Mouse (Mus musculus) kidney, postnatal 4 days (tissue): ENCODE data around the gene Snx29.

Experiments used
- DNase-seq, 2 experiments: peaks; one replicate each; pipeline ENCODE4 v3.0.0; 2021; ENCODE audit warnings: mixed read lengths in 2 of 2

Snx29 gene

GRCm38 (mm10) chr16:11645668-11646067 is 323.0 kb downstream of the Snx29 start:
- no peak for DNase-seq

GRCm38 (mm10) chr16:11646745-11647289 is 324.1 kb downstream of the Snx29 start:
- DNase-seq: no peak

- DNase-seq: peak in 1 of 2 experiments; percentile 30
Observed at GRCm38 (mm10) chr16:11648169-11648688, 325.5 kb downstream of the Snx29 start.

- no peak for DNase-seq
Observed at GRCm38 (mm10) chr16:11652686-11653366, 330.1 kb downstream of the Snx29 start.

GRCm38 (mm10) chr16:11655893-11656292 is 333.2 kb downstream of the Snx29 start:
- no peak for DNase-seq

- no peak for DNase-seq
Observed at GRCm38 (mm10) chr16:11657111-11657510, 334.4 kb downstream of the Snx29 start.

- DNase-seq: no peak
Observed at GRCm38 (mm10) chr16:11659111-11659720, 336.5 kb downstream of the Snx29 start.

- DNase-seq: no peak
Observed at GRCm38 (mm10) chr16:11664896-11665705, 342.4 kb downstream of the Snx29 start.

GRCm38 (mm10) chr16:11665869-11666268 is 343.2 kb downstream of the Snx29 start:
- DNase-seq: no peak

- no peak for DNase-seq
Observed at GRCm38 (mm10) chr16:11668375-11668774, 345.7 kb downstream of the Snx29 start.

- no peak for DNase-seq
Observed at GRCm38 (mm10) chr16:11668878-11669277, 346.2 kb downstream of the Snx29 start.

GRCm38 (mm10) chr16:11670251-11670970 is 347.7 kb downstream of the Snx29 start:
- peak; percentile 36 to 48 for DNase-seq

GRCm38 (mm10) chr16:11670971-11671310 is 348.2 kb downstream of the Snx29 start:
- no peak for DNase-seq

- no peak for DNase-seq
Observed at GRCm38 (mm10) chr16:11676006-11676405, 353.3 kb downstream of the Snx29 start.

- DNase-seq: no peak
Observed at GRCm38 (mm10) chr16:11685264-11685663, 362.6 kb downstream of the Snx29 start.

- DNase-seq: no peak
Observed at GRCm38 (mm10) chr16:11685735-11686340, 363.1 kb downstream of the Snx29 start.

- no peak for DNase-seq
Observed at GRCm38 (mm10) chr16:11687836-11688235, 365.1 kb downstream of the Snx29 start.

- no peak for DNase-seq
Observed at GRCm38 (mm10) chr16:11688281-11689005, 365.7 kb downstream of the Snx29 start.

GRCm38 (mm10) chr16:11690097-11690496 is 367.4 kb downstream of the Snx29 start:
- DNase-seq: no peak

GRCm38 (mm10) chr16:11690756-11691155 is 368.0 kb downstream of the Snx29 start:
- no peak for DNase-seq

GRCm38 (mm10) chr16:11691487-11692200 is 368.9 kb downstream of the Snx29 start:
- no peak for DNase-seq
